Mouse (Mus musculus) lung, adult 2 months (tissue): ENCODE data around the gene Etfa.

Experiments used
- CTCF ChIP-seq: fragments of 200-500 bp; IDR thresholded peaks from 2 replicates; pipeline ENCODE4 v1.5.1; 2011; ENCODE audit warnings: mild to moderate bottlenecking, low read length, control low read depth; ENCODE audit not compliant: insufficient read depth
- POLR2A ChIP-seq: fragments of 200-500 bp; IDR thresholded peaks from 2 replicates; pipeline ENCODE4 v1.6.1; 2011; ENCODE audit warnings: low read depth, mild to moderate bottlenecking, control low read depth, low read length, borderline replicate concordance; ENCODE audit errors: extremely low read depth

DNA sequence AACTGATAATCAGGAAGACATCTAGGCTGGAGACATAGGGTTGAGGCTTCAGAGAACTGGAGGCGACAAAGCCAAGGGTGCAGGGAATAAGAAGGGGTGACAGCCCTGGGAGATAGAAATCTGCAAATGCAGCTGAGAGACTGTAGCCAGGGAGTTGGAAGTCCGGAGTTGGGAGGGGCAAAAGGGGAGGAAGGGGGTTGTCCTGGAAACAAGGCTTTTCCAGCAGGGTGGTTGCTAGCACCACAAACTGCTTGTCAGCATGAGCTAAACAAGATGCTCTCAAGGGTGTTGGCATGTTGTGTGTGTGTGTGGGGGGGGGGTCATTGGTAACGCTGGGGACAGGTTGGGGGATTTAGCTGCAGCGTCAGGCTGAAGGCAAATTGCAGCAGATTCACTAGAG is 103.2 kb downstream of the Etfa start:
- TF ChIP-seq CTCF: no peak
- no peak for TF ChIP-seq POLR2A
